Mouse (Mus musculus) kidney, embryonic 14.5 days (tissue): ENCODE data around the gene Gm21860. TPM values are rescaled to one million over a fixed set of nuclear protein-coding genes. Genes with fewer than 3 reads are reported as not detected.
"Not testable (repeated sequence)": the region's sequence is repeated elsewhere in the genome, so short reads cannot be mapped to it uniquely, and the experiment has no call there.

ENCODE experiments used
- ATAC-seq: fragments of 200-750 bp; cut with Nextera tagmentation; 2 replicates; pipeline ENCODE4 v1.8.0; 2017; ENCODE audit warnings: moderate number of reproducible peaks, mild to moderate bottlenecking, moderate TSS enrichment, moderate library complexity; ENCODE audit not compliant: low FRiP score, low TSS enrichment
- H3K27ac ChIP-seq: fragments of 300-500 bp; sonication (generic); 2 replicates; pipeline ENCODE4 v1.5.1; 2014; ENCODE audit warnings: low read depth, mild to moderate bottlenecking, low read length, moderate library complexity, mixed read lengths
- H3K27me3 ChIP-seq: fragments of 300-500 bp; sonication (generic); 2 replicates; pipeline ENCODE4 v1.6.1; 2014; ENCODE audit warnings: mild to moderate bottlenecking, low read length; ENCODE audit not compliant: control insufficient read depth, insufficient read depth
- H3K36me3 ChIP-seq: fragments of 300-500 bp; sonication (generic); 2 replicates; pipeline ENCODE4 v1.6.1; 2014; ENCODE audit warnings: low read length, mixed read lengths; ENCODE audit not compliant: control insufficient read depth, insufficient read depth
- H3K4me1 ChIP-seq: fragments of 300-500 bp; sonication (generic); 2 replicates; pipeline ENCODE4 v1.6.1; 2014; ENCODE audit warnings: low read length, mixed read lengths; ENCODE audit not compliant: control insufficient read depth, insufficient read depth
- H3K4me2 ChIP-seq: fragments of 300-500 bp; sonication (generic); replicated peaks from 2 replicates; pipeline ENCODE4 v1.6.1; 2014; ENCODE audit warnings: low read depth, mild to moderate bottlenecking, low read length
- H3K4me3 ChIP-seq: fragments of 300-500 bp; sonication (generic); 2 replicates; pipeline ENCODE4 v1.5.1; 2014; ENCODE audit warnings: mild to moderate bottlenecking, low read length
- H3K9ac ChIP-seq: fragments of 300-500 bp; sonication (generic); 2 replicates; pipeline ENCODE4 v1.6.1; 2014; ENCODE audit warnings: low read depth, mild to moderate bottlenecking, low read length, moderate library complexity
- H3K9me3 ChIP-seq: fragments of 300-500 bp; sonication (generic); 2 replicates; pipeline ENCODE4 v1.6.1; 2016; ENCODE audit warnings: low read length; ENCODE audit not compliant: control insufficient read depth
- WGBS: fragments of 180-500 bp; shearing (Covaris S2); extraction: QIAGEN DNeasy Blood & Tissue Kit; methylation state at CpG from one replicate; pipeline ENCODE4 v1.1.7; 2014; 5-methylcytosine and 5-hydroxymethylcytosine counted together
- polyA plus RNA-seq: library from polyadenylated mRNA; unstranded; fragments of >200 nt; fragmentation: Nextera tagmentation; extraction: Ambion mirVana; gene quantifications from 2 replicates; pipeline ENCODE4 v1.2.1, GENCODE M21; 2014

The Gm21860 gene
- not detected in 2 replicates for polyA plus RNA-seq

DNA sequence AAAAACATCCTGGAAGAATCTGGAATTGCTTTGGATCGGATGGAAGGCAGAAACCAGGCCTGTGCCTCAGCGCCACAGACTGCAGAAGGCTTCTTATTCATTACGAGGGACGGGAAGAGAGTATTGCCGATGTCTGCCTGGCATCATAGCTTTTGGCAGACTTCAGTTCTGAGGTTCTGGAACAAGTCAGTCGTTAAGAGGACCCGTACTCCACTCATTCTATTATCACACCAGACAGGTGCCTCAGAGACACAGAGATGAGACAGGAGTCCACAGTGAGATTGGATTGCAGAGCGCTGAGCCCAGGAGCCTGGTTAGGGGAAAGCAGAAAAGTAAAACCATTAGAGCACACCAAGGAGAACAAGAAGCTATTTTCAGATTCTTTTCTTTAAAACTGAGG, at the start of gene Gm21860:
Gm21860 (minus strand) TSS at position 101 of the 400 bp plus-strand sequence.
- H3K27ac ChIP-seq, H3K36me3 ChIP-seq, H3K9ac ChIP-seq, H3K4me3 ChIP-seq, ATAC-seq, H3K4me2 ChIP-seq, H3K9me3 ChIP-seq, H3K4me1 ChIP-seq, H3K27me3 ChIP-seq: not testable (repeated sequence)
- no CpG with 5 or more reads among the region's 8 CpGs for WGBS

DNA sequence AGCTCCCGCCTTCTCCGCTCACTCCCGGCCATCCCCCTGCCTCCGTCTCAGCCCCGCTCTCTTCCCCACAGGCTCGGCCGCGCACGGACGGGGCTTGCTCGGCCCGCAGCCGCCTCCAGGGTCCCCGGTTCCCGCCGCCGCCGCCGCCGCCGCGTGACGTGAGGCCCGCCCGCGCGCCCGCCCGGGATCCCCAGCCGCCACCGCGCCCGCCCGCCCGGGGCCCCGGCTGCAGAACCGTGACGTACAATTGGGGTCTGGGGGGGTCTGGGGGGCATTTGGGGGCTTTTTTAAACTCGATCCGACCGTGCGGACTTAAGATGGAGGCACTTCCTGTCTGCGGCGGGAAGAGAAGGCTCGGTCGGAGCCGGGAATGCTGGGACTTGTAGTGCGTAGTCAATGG, 29.8 kb upstream of the Gm21860 start, which contains the start of gene Gm47283:
Gm47283 (plus strand) TSS at position 301 of the 400 bp plus-strand sequence.
- H3K4me3 ChIP-seq, H3K9ac ChIP-seq, H3K4me2 ChIP-seq, ATAC-seq, H3K27me3 ChIP-seq, H3K9me3 ChIP-seq, H3K4me1 ChIP-seq, H3K36me3 ChIP-seq, H3K27ac ChIP-seq: not testable (repeated sequence)
- no CpG with 5 or more reads among the region's 48 CpGs for WGBS

DNA sequence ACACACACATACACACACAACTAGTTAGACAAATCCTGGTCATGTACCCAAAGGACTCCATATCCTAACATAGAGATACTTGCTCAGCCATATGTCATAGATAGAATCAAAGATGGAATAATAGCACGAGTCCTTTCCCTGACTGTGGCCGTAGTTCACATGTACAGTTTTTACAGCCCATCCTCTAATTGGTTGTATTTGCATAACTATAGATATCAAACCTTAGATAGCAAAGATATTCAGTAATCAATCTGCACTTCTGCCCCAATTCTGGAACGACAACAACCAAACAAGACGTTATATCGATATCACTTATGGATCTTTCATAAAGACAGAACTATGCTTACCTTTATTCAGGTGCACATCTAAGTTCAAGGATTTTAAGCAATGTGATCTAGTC, 9.4 kb downstream of the Gm21860 start:
- H3K4me2 ChIP-seq, H3K4me1 ChIP-seq, H3K4me3 ChIP-seq, H3K27me3 ChIP-seq, ATAC-seq, H3K27ac ChIP-seq, H3K9ac ChIP-seq: not testable (repeated sequence)
- Histone ChIP-seq H3K9me3 (peaks cover 31% of the 10 kb centered on the region), H3K36me3 (peaks cover 21% of the 10 kb centered on the region)
- WGBS: 94% methylated on average over 5 of the region's 5 CpGs

DNA sequence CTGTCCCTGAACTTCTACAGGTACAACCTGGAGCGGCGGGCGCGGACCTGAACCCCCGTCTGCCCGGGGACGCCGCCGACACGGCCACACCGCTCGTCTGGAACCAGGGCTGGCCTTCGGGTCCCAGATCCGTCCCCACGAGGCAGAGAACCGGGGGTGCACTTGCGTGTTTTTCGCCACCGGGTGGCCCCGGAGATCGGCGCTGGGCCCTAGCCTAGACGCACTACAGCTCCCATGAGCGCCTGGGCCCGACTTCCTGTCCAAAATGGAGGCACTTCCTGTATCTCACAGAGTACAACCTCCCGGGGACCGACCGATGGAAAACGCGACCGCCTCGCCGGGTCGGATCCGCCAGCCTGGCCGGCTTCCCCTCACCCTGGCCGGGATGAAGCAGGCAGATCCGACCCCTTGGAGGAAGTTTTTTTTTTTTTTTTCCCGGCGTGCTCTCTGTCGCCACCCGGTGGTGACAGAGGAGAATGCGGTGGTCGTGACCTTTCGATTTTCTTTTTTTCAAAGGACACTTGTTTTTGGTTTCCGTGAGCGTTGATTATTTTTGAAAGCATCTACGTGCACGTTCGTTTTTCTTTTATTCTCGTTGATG, 10.1 kb downstream of the Gm21860 start:
- peak; percentile 91 for ATAC-seq
- H3K9ac ChIP-seq, H3K27ac ChIP-seq, H3K4me2 ChIP-seq, H3K27me3 ChIP-seq, H3K4me1 ChIP-seq, H3K4me3 ChIP-seq: not testable (repeated sequence)
- 75% methylated on average over 51 of the region's 51 CpGs for WGBS
- peaks cover 29% of the 10 kb centered on the region for H3K36me3 ChIP-seq
- peaks cover 39% of the 10 kb centered on the region for H3K9me3 ChIP-seq

DNA sequence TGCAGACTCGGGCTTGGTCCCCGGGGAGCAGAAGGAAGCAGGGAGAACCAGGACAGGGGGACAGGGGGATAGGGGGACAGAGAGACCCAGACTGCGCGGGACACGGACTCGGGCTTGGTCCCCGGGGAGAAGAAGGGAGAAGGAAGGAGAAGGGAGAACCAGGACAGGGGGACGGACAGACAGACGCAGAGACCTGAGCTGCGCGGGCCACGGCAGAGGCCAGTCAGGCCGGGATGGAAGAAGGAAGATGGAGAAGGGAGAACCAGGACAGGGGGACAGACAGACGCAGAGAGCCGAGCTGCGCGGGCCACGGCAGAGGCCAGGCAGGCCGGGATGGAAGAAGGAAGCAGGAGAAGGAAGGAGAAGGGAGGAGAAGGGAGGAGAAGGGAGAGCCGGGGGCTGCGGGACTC, 10.8 kb downstream of the Gm21860 start:
- H3K9ac ChIP-seq: no peak overlapping the region
- peaks cover 45% of the 10 kb centered on the region for H3K9me3 ChIP-seq
- no peak overlapping the region for H3K4me3 ChIP-seq
- H3K27me3 ChIP-seq: no peaks in the 10 kb centered on the region
- H3K4me2 ChIP-seq: no peak overlapping the region
- 89% methylated on average over 21 of the region's 21 CpGs for WGBS
- no peak for ATAC-seq
- no peaks in the 10 kb centered on the region for H3K4me1 ChIP-seq
- H3K27ac ChIP-seq: no peak overlapping the region
- peaks cover 35% of the 10 kb centered on the region for H3K36me3 ChIP-seq

DNA sequence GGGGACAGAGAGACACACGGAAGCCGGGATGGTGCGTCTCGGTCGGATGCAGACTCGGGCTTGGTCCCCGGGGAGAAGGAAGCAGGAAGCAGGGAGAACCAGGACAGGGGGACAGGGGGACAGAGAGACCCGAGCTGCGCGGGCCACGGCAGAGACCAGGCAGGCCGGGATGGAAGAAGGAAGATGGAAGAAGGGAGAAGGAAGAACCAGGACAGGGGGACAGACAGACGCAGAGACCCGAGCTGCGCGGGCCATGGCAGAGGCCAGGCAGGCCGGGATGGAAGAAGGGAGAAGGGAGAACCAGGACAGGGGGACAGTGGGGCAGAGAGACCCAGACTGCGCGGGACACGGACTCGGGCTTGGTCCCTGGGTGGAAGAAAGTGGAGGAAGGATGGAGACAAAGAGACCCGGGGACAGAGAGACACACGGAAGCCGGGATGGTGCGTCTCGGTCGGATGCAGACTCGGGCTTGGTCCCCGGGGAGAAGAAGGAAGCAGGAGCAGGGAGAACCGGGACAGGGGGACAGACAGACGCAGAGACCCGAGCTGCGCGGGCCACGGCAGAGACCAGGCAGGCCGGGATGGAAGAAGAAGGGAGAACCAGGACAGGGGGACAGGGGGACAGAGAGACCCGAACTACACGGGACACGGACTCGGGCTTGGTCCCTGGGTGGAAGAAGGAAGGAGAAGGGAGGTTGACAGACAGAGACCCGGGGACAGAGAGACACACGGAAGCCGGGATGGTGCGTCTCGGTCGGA, 11.4 kb downstream of the Gm21860 start:
- not testable (repeated sequence) for H3K27me3 ChIP-seq, H3K27ac ChIP-seq, H3K4me2 ChIP-seq, ATAC-seq, H3K4me3 ChIP-seq, H3K9ac ChIP-seq, H3K4me1 ChIP-seq
- peaks cover 41% of the 10 kb centered on the region for H3K36me3 ChIP-seq
- 91% methylated on average over 46 of the region's 46 CpGs for WGBS
- H3K9me3 ChIP-seq: peaks cover 51% of the 10 kb centered on the region

DNA sequence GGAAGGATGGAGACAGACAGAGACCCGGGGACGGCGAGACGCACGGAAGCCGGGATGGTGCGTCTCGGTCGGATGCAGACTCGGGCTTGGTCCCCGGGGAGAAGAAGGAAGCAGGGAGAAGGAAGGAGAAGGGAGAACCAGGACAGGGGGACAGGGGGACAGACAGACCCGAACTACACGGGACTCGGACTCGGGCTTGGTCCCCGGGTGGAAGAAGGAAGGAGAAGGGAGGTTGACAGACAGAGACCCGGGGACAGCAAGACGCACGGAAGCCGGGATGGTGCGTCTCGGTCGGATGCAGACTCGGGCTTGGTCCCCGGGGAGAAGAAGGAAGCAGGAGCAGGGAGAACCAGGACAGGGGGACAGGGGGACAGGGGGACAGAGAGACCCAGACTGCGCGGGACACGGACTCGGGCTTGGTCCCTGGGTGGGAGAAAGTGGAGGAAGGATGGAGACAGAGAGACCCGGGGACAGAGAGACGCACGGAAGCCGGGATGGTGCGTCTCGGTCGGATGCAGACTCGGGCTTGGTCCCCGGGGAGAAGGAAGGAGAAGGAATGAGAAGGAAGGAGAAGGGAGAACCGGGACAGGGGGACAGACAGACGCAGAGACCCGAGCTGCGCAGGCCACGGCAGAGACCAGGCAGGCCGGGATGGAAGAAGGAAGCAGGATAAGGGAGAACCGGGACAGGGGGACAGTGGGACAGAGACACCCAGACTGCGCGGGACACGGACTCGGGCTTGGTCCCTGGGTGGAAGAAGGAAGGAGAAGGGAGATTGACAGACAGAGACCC, 12.2 kb downstream of the Gm21860 start:
- not testable (repeated sequence) for ATAC-seq
- H3K9me3 ChIP-seq: peaks cover 55% of the 10 kb centered on the region

DNA sequence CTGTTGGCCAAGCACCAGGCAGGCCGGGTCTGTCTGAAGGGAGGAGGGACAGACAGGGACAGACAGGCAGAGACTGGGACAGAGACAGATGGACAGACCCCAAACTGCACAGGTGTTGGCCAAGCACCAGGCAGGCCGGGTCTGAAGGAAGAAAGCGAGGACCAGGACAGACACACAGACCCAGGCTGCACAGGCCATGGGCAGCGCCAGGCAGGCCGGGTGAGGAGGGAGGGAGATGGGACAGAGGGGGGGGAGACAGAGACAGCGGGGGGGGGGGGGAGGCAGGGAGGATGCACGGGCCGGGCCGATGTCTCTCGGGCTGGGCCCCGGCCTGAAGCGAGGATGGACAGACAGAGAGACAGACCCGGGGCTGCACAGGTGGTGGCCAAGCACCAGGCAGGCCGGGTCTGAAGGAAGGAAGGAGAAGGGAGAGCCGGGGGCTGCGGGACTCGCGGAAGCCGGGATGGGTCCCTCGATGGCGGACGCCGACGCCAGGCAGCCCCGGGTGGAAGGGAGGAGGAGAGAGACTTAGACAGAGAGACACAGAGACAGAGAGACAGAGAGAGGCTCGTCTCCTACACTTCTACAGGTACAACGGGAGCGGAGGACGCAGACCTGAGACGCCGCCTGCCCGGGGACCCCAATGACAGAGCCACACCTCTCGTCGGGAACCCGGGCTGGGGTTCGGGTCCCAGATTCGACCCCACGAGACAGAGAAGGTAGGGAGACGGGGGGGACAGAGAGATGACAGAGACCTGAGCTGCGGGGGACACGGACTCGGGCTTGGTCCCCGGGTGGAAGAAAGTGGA, 13.0 kb downstream of the Gm21860 start:
- Histone ChIP-seq H3K36me3 (peaks cover 49% of the 10 kb centered on the region), H3K9me3 (peaks cover 55% of the 10 kb centered on the region)
- not testable (repeated sequence) for H3K4me1 ChIP-seq, H3K4me2 ChIP-seq, H3K27me3 ChIP-seq, H3K4me3 ChIP-seq, H3K9ac ChIP-seq, H3K27ac ChIP-seq
- WGBS: 88% methylated on average over 43 of the region's 43 CpGs
- ATAC-seq: peak; percentile 32

More for the DNA sequence above, 12.2 kb downstream of the Gm21860 start:
- not testable (repeated sequence) for H3K4me1 ChIP-seq, H3K27ac ChIP-seq, H3K27me3 ChIP-seq, H3K9ac ChIP-seq, H3K4me3 ChIP-seq, H3K4me2 ChIP-seq
- H3K36me3 ChIP-seq: peaks cover 49% of the 10 kb centered on the region
- WGBS: 91% methylated on average over 49 of the region's 49 CpGs
